Mouse (Mus musculus) thymus, postnatal 36 days (tissue): ENCODE measurements around the gene Vmn1r157.
"Not testable (repeated sequence)": the region's sequence is repeated elsewhere in the genome, so short reads cannot be mapped to it uniquely, and the experiment has no call there.

Experiments
- DNase-seq, 2 experiments: peaks; one replicate each; pipeline ENCODE4 v3.0.0; 2022; ENCODE audit warnings: mixed read lengths in 2 of 2

The Vmn1r157 gene

DNA sequence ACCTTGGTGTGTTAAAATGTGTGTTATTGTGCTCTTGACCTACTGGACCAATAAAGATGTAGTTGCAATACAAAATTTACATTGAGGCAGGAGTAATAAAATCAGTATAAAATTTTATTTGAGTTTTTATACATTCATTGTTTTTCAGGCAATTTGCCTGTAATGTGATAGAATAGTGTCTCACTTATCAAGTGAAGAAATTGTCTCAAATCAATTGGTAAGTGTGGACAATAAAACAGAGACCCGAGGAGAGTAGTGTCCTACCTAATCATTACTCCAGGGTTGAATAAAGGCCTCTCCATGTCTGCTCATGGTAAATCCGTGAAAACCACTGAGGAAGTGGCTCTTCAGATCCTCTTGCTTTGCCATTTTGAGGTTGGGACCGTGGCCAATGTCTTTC, at the start of gene Vmn1r157:
Vmn1r157 (plus strand) TSS at position 301 of the 400 bp plus-strand sequence.
- not testable (repeated sequence) for DNase-seq

DNA sequence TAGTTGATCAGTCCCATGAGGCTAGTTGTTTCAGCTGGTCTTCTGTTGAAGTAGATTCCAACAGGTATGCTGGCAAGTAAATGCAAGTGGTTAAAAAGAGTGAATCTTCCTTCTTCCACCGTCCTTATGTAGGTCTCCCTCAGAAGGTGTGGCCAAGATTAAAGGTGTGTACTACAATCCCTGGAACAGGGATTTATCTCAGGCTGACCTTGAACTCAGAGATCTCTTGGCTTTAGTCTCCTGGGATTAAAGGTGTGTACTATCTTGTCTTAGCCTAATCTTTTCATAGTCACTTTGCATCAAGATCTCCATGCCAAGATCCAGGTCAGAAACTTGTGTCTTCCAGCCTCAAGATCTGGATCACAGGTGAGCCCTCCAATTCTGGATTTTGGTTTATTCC, 41.9 kb upstream of the Vmn1r157 start, which contains the start of gene Gm4567:
Gm4567 (minus strand) TSS at position 101 of the 400 bp plus-strand sequence.
- not testable (repeated sequence) for DNase-seq

DNA sequence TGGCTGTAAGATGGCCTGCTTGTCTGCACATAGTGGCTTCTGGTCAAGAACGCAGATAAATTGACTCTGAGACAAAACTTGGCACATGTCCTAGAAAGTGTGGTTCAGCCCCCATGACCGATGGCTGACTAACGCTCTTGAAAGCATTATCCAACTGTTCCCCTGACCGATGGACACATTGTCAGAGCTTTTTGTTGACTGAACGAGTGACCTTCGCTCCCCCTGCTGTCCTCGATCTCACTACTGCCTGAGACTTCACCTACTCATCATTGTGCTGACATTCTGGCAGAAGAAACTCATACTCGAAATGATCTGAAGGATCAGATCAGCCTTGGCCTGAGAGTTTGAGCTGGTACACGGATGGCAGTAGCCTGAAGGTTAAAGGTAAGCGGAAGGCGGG, 14.5 kb downstream of the Vmn1r157 start:
- DNase-seq = not testable (repeated sequence)

DNA sequence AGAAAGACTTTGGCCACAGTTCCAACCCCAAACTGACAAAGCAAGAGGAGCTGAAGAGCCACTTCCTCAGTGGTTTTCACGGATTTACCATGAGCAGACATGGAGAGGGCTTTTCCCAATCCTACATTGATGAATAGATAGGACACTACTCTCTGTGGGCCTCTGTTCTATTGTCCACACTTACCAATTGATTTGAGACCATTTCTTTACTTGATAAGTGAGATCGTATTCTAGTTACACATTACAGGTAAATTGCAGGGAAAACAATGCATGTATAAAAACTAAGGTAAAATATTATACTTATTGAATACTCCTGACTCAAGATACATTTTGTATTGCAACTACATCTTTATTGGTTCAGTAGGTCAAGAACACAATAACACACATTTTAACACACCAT, 29.2 kb downstream of the Vmn1r157 start, which contains the start of gene Vmn1r158:
Vmn1r158 (minus strand) TSS at position 101 of the 400 bp plus-strand sequence.
- DNase-seq = not testable (repeated sequence)
